Mouse (Mus musculus) hindbrain, embryonic 11.5 days (tissue): ENCODE measurements at regions not wholly inside any gene's neighbourhood (a gene's known extent, or its start where the extent isn't known, plus 50 kb on each side); places are given as distances from the start of the nearest gene placed in this dataset.
A peak's percentile ranks its signal among the peaks of the same experiment; 100 is the strongest.

ENCODE experiments used
- ATAC-seq: fragments of 200-750 bp; cut with Nextera tagmentation; 2 replicates; pipeline ENCODE4 v1.8.0; 2017; ENCODE audit warnings: mild to moderate bottlenecking, moderate TSS enrichment, moderate library complexity; ENCODE audit not compliant: low FRiP score
- DNase-seq: peaks from one replicate; pipeline ENCODE4 v3.0.0-alpha.2; 2015; ENCODE audit warnings: low spot score
- H3K27ac ChIP-seq: fragments of 300-500 bp; sonication (generic); 2 replicates; pipeline ENCODE4 v1.5.1; 2014; ENCODE audit warnings: mild to moderate bottlenecking, low read depth, low read length
- H3K27me3 ChIP-seq: fragments of 300-500 bp; sonication (generic); 2 replicates; pipeline ENCODE4 v1.6.1; 2014; ENCODE audit warnings: mild to moderate bottlenecking, low read length, moderate library complexity, mixed read lengths; ENCODE audit not compliant: control insufficient read depth, insufficient read depth
- H3K36me3 ChIP-seq: fragments of 300-500 bp; sonication (generic); 2 replicates; pipeline ENCODE4 v1.6.1; 2014; ENCODE audit warnings: mild to moderate bottlenecking, low read length, moderate library complexity, mixed read lengths; ENCODE audit not compliant: control insufficient read depth, insufficient read depth
- H3K4me1 ChIP-seq: fragments of 300-500 bp; sonication (generic); replicated peaks from 2 replicates; pipeline ENCODE4 v1.6.1; 2014; ENCODE audit warnings: low read length, mixed read lengths; ENCODE audit not compliant: control insufficient read depth, insufficient read depth
- H3K4me2 ChIP-seq: fragments of 300-500 bp; sonication (generic); replicated peaks from 2 replicates; pipeline ENCODE4 v1.6.1; 2014; ENCODE audit warnings: mild to moderate bottlenecking, low read depth, low read length
- H3K4me3 ChIP-seq: fragments of 300-500 bp; sonication (generic); 2 replicates; pipeline ENCODE4 v1.5.1; 2014; ENCODE audit warnings: low read depth, low read length
- H3K9ac ChIP-seq: fragments of 300-500 bp; sonication (generic); 2 replicates; pipeline ENCODE4 v1.6.1; 2014; ENCODE audit warnings: low read depth, low read length
- H3K9me3 ChIP-seq: fragments of 300-500 bp; sonication (generic); 2 replicates; pipeline ENCODE4 v1.6.1; 2016; ENCODE audit warnings: low read length; ENCODE audit not compliant: control insufficient read depth
- WGBS: fragments of 180-500 bp; shearing (Covaris S2); extraction: QIAGEN DNeasy Blood & Tissue Kit; methylation state at CpG from one replicate; pipeline ENCODE4 v1.1.7; 2014; 5-methylcytosine and 5-hydroxymethylcytosine counted together

DNA sequence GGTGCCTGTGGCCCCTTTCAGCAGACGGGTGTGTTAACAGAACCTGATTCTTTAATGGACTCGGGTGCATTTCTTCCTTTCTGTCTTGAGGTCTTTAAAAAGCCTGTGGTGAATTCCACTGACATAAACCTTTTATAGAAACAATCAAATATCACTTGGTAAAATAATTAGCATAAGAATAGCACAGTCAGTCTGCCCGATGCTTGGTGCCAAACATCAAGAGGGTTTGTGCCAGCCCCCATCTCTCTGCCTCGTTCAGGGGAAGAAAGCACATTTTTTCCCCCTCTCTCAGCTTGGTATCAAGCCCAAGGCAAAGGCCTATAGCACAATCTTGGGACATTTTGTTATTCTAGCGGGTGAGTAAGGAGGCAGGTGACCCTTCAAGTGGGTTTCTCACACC lies 169.8 kb downstream of the Maf start:
- Histone ChIP-seq H3K4me2 (no peak overlapping the region), H3K9ac (no peak overlapping the region), H3K36me3 (no peaks in the 10 kb centered on the region), H3K4me1 (no peaks in the 10 kb centered on the region), H3K9me3 (no peaks in the 10 kb centered on the region), H3K27me3 (no peaks in the 10 kb centered on the region), H3K27ac (no peak overlapping the region), H3K4me3 (no peak overlapping the region)
- WGBS = 48% methylated on average over 5 of the region's 5 CpGs
- DNase-seq (no peak), ATAC-seq (no peak)

GRCm38 (mm10) chr8:115536554-115537346 lies 170.8 kb downstream of the Maf start:
- no peak overlapping the region for H3K4me2 ChIP-seq

GRCm38 (mm10) chr8:115536001-115536400 lies 171.6 kb downstream of the Maf start:
- 82% methylated on average over 8 of the region's 8 CpGs for WGBS
- Histone ChIP-seq H3K9ac (no peak overlapping the region), H3K4me1 (no peaks in the 10 kb centered on the region), H3K4me3 (no peak overlapping the region), H3K27me3 (no peaks in the 10 kb centered on the region), H3K36me3 (no peaks in the 10 kb centered on the region), H3K4me2 (no peak overlapping the region), H3K27ac (no peak overlapping the region), H3K9me3 (no peaks in the 10 kb centered on the region)
- DNase-seq (no peak), ATAC-seq (no peak)

More at GRCm38 (mm10) chr8:115536554-115537346, 170.8 kb downstream of the Maf start:
- DNase-seq (peak; percentile 31), ATAC-seq (peak; percentile 69)
- no peak overlapping the region for H3K4me3 ChIP-seq
- WGBS = 62% methylated on average over 19 of the region's 19 CpGs
- H3K36me3 ChIP-seq = no peaks in the 10 kb centered on the region
- H3K27ac ChIP-seq = no peak overlapping the region
- no peak overlapping the region for H3K9ac ChIP-seq
- no peaks in the 10 kb centered on the region for H3K4me1 ChIP-seq
- H3K9me3 ChIP-seq = no peaks in the 10 kb centered on the region
- H3K27me3 ChIP-seq = no peaks in the 10 kb centered on the region

GRCm38 (mm10) chr8:115534030-115534429 lies 173.6 kb downstream of the Maf start:
- 55% methylated on average over 2 of the region's 2 CpGs for WGBS
- no peaks in the 10 kb centered on the region for H3K4me1 ChIP-seq
- H3K27ac ChIP-seq = no peak overlapping the region
- no peaks in the 10 kb centered on the region for H3K9me3 ChIP-seq
- DNase-seq (no peak), ATAC-seq (no peak)
- no peak overlapping the region for H3K4me3 ChIP-seq
- no peak overlapping the region for H3K9ac ChIP-seq
- H3K27me3 ChIP-seq = no peaks in the 10 kb centered on the region
- no peaks in the 10 kb centered on the region for H3K36me3 ChIP-seq
- H3K4me2 ChIP-seq = no peak overlapping the region

- no peak for DNase-seq
- WGBS = 90% methylated on average over 6 of the region's 6 CpGs
- ATAC-seq = no peak
These were observed 176.3 kb downstream of the Maf start for GRCm38 (mm10) chr8:115531343-115531742.

DNA sequence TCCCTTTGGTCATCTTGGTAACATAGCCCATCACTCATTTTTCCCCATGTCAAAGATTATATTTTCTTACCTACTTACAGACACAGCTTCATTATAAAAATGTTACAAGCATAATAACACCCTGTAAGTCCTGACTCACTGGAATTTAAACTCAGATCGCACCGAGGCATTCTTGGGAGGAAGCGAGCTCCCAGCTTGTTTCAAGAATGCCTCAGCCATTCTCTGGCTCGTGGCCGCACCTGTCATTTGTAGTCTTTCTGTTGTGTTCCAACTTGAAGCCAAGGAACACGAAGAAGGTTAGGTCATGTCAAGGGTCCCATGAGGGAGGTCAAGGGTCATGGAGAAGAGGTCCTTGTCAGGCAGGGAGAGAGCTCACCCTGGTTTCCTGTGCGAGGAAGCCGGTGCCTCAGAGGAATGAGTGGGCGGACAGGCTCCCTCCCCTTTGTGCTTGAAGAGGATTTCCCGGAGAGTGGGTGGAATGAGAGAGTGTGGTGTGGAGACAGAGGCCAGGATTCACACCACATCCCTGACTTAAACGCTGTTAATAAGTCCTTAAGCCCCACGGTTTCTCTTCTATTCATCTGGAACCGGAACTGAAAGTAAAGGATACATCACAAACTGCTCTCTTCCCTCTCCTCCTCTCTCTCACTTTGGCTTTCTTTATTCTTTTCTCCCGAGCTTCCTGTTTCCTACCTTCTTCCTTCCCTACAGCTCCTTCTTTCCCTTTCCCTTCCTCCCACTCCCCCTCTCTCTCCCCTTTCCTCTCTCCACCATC lies 177.8 kb downstream of the Maf start:
- WGBS = 39% methylated on average over 14 of the region's 14 CpGs
- Histone ChIP-seq H3K4me3 (no peak overlapping the region), H3K9ac (no peak overlapping the region), H3K36me3 (no peaks in the 10 kb centered on the region), H3K27ac (no peak overlapping the region), H3K9me3 (no peaks in the 10 kb centered on the region), H3K4me1 (no peaks in the 10 kb centered on the region), H3K4me2 (no peak overlapping the region), H3K27me3 (no peaks in the 10 kb centered on the region)
- DNase-seq = no peak
- no peak for ATAC-seq

More at GRCm38 (mm10) chr8:115531343-115531742, 176.3 kb downstream of the Maf start:
- H3K4me1 ChIP-seq = no peaks in the 10 kb centered on the region
- H3K4me3 ChIP-seq = no peak overlapping the region
- H3K4me2 ChIP-seq = no peak overlapping the region
- H3K27ac ChIP-seq = no peak overlapping the region
- no peaks in the 10 kb centered on the region for H3K9me3 ChIP-seq
- H3K27me3 ChIP-seq = no peaks in the 10 kb centered on the region
- no peak overlapping the region for H3K9ac ChIP-seq
- H3K36me3 ChIP-seq = no peaks in the 10 kb centered on the region

- H3K27me3 ChIP-seq = no peaks in the 10 kb centered on the region
- ATAC-seq (no peak), DNase-seq (no peak)
- no peak overlapping the region for H3K9ac ChIP-seq
- WGBS = 91% methylated on average over 11 of the region's 11 CpGs
- no peaks in the 10 kb centered on the region for H3K36me3 ChIP-seq
- H3K4me1 ChIP-seq = no peaks in the 10 kb centered on the region
- H3K9me3 ChIP-seq = no peaks in the 10 kb centered on the region
- no peak overlapping the region for H3K27ac ChIP-seq
- no peak overlapping the region for H3K4me3 ChIP-seq
- no peak overlapping the region for H3K4me2 ChIP-seq
These were observed 178.7 kb downstream of the Maf start for GRCm38 (mm10) chr8:115528879-115529278.

GRCm38 (mm10) chr8:115525149-115525548 lies 182.4 kb downstream of the Maf start:
- Histone ChIP-seq H3K27ac (no peak overlapping the region), H3K9me3 (no peaks in the 10 kb centered on the region), H3K27me3 (no peaks in the 10 kb centered on the region), H3K4me3 (no peak overlapping the region), H3K4me1 (no peaks in the 10 kb centered on the region), H3K4me2 (no peak overlapping the region), H3K36me3 (no peaks in the 10 kb centered on the region), H3K9ac (no peak overlapping the region)
- 90% methylated on average over 8 of the region's 8 CpGs for WGBS
- no peak for DNase-seq
- no peak for ATAC-seq

GRCm38 (mm10) chr8:115524713-115525112 lies 182.9 kb downstream of the Maf start:
- Histone ChIP-seq H3K4me2 (no peak overlapping the region), H3K4me1 (no peaks in the 10 kb centered on the region), H3K9ac (no peak overlapping the region), H3K9me3 (no peaks in the 10 kb centered on the region), H3K36me3 (no peaks in the 10 kb centered on the region), H3K27me3 (no peaks in the 10 kb centered on the region), H3K27ac (no peak overlapping the region), H3K4me3 (no peak overlapping the region)
- DNase-seq = no peak
- no peak for ATAC-seq
- WGBS = 84% methylated on average over 8 of the region's 8 CpGs
